Mouse (Mus musculus): ENCODE measurements around the gene Tmem167b. TPM values are rescaled to one million over a fixed set of nuclear protein-coding genes. Genes with fewer than 3 reads are reported as not detected.

Tmem167b gene
- polyA plus RNA-seq, 1 experiment = 13.0 TPM

- Histone ChIP-seq H3K79me3 (ENCODE audit: low read depth) (no peaks in the 10 kb centered on the region), H3K79me2 (ENCODE audit: control insufficient read depth, insufficient read depth) (no peaks in the 10 kb centered on the region), H3K36me3 (ENCODE audit: control insufficient read depth, insufficient read depth) (no peaks in the 10 kb centered on the region), H3K4me3 (ENCODE audit: insufficient read depth, poor library complexity, severe bottlenecking) (no peak overlapping the region), H3K27me3 (ENCODE audit: control insufficient read depth, insufficient read depth, insufficient read length) (peaks cover 38% of the 10 kb centered on the region), H3ac (ENCODE audit: control insufficient read depth, insufficient read length, low read depth) (no peak overlapping the region)
- TF ChIP-seq CEBPB (IDR thresholded peaks at IDR 0.05; ENCODE audit: low read depth) = no peak
- TF ChIP-seq MAX (IDR thresholded peaks at IDR 0.05) = no peak
- no peak for TF ChIP-seq MYOD1 (IDR thresholded peaks at IDR 0.05; ENCODE audit: control insufficient read depth, insufficient read length, low read depth)
- TF ChIP-seq USF1 (IDR thresholded peaks at IDR 0.05; ENCODE audit: low read depth) = no peak
- TF ChIP-seq FOSL1 (IDR thresholded peaks at IDR 0.05; ENCODE audit: insufficient read depth, low read length, poor library complexity, severe bottlenecking) = no peak
- no peak for TF ChIP-seq CTCF (IDR thresholded peaks at IDR 0.05; ENCODE audit: control insufficient read depth, insufficient read depth, insufficient read length)
- no peak for TF ChIP-seq MYOG (IDR thresholded peaks at IDR 0.05; ENCODE audit: control insufficient read depth, extremely low read depth, insufficient read length)
These were observed 48.8 kb downstream of the Tmem167b start for GRCm38 (mm10) chr3:108513465-108513864.

- Histone ChIP-seq H3K79me2 (ENCODE audit: control insufficient read depth, insufficient read depth) (no peaks in the 10 kb centered on the region), H3ac (ENCODE audit: control insufficient read depth, insufficient read length, low read depth) (no peak overlapping the region), H3K27me3 (ENCODE audit: control insufficient read depth, insufficient read depth, insufficient read length) (peaks cover 40% of the 10 kb centered on the region), H3K79me3 (ENCODE audit: low read depth) (no peaks in the 10 kb centered on the region), H3K36me3 (ENCODE audit: control insufficient read depth, insufficient read depth) (no peaks in the 10 kb centered on the region), H3K4me3 (ENCODE audit: insufficient read depth, poor library complexity, severe bottlenecking) (no peak overlapping the region)
- TF ChIP-seq MYOG (IDR thresholded peaks at IDR 0.05; ENCODE audit: control insufficient read depth, extremely low read depth, insufficient read length) (no peak), CEBPB (IDR thresholded peaks at IDR 0.05; ENCODE audit: low read depth) (no peak), CTCF (IDR thresholded peaks at IDR 0.05; ENCODE audit: control insufficient read depth, insufficient read depth, insufficient read length) (no peak), USF1 (IDR thresholded peaks at IDR 0.05; ENCODE audit: low read depth) (no peak), FOSL1 (IDR thresholded peaks at IDR 0.05; ENCODE audit: insufficient read depth, low read length, poor library complexity, severe bottlenecking) (no peak), MAX (IDR thresholded peaks at IDR 0.05) (no peak), MYOD1 (IDR thresholded peaks at IDR 0.05; ENCODE audit: control insufficient read depth, insufficient read length, low read depth) (no peak)
These were observed 51.4 kb downstream of the Tmem167b start for GRCm38 (mm10) chr3:108510716-108511483.

GRCm38 (mm10) chr3:108510156-108510555 lies 52.1 kb downstream of the Tmem167b start:
- peaks cover 47% of the 10 kb centered on the region for H3K27me3 ChIP-seq (ENCODE audit: control insufficient read depth, insufficient read depth, insufficient read length)
- TF ChIP-seq MYOG (IDR thresholded peaks at IDR 0.05; ENCODE audit: control insufficient read depth, extremely low read depth, insufficient read length) (no peak), MYOD1 (IDR thresholded peaks at IDR 0.05; ENCODE audit: control insufficient read depth, insufficient read length, low read depth) (no peak), MAX (IDR thresholded peaks at IDR 0.05) (no peak), CTCF (IDR thresholded peaks at IDR 0.05; ENCODE audit: control insufficient read depth, insufficient read depth, insufficient read length) (no peak), FOSL1 (IDR thresholded peaks at IDR 0.05; ENCODE audit: insufficient read depth, low read length, poor library complexity, severe bottlenecking) (no peak), USF1 (IDR thresholded peaks at IDR 0.05; ENCODE audit: low read depth) (no peak), CEBPB (IDR thresholded peaks at IDR 0.05; ENCODE audit: low read depth) (no peak)

GRCm38 (mm10) chr3:108508745-108509474 lies 53.4 kb downstream of the Tmem167b start:
- Histone ChIP-seq H3K27me3 (ENCODE audit: control insufficient read depth, insufficient read depth, insufficient read length) (peaks cover 52% of the 10 kb centered on the region), H3K79me3 (ENCODE audit: low read depth) (no peaks in the 10 kb centered on the region), H3ac (ENCODE audit: control insufficient read depth, insufficient read length, low read depth) (no peak overlapping the region), H3K79me2 (ENCODE audit: control insufficient read depth, insufficient read depth) (no peaks in the 10 kb centered on the region), H3K4me3 (ENCODE audit: insufficient read depth, poor library complexity, severe bottlenecking) (no peak overlapping the region), H3K36me3 (ENCODE audit: control insufficient read depth, insufficient read depth) (no peaks in the 10 kb centered on the region)
- TF ChIP-seq MYOD1 (IDR thresholded peaks at IDR 0.05; ENCODE audit: control insufficient read depth, insufficient read length, low read depth) (no peak), MAX (IDR thresholded peaks at IDR 0.05) (no peak), FOSL1 (IDR thresholded peaks at IDR 0.05; ENCODE audit: insufficient read depth, low read length, poor library complexity, severe bottlenecking) (no peak), USF1 (IDR thresholded peaks at IDR 0.05; ENCODE audit: low read depth) (no peak)

More at GRCm38 (mm10) chr3:108510156-108510555, 52.1 kb downstream of the Tmem167b start:
- H3K4me3 ChIP-seq (ENCODE audit: insufficient read depth, poor library complexity, severe bottlenecking) = no peak overlapping the region
- no peak overlapping the region for H3ac ChIP-seq (ENCODE audit: control insufficient read depth, insufficient read length, low read depth)
- no peaks in the 10 kb centered on the region for H3K79me2 ChIP-seq (ENCODE audit: control insufficient read depth, insufficient read depth)
- no peaks in the 10 kb centered on the region for H3K36me3 ChIP-seq (ENCODE audit: control insufficient read depth, insufficient read depth)
- H3K79me3 ChIP-seq (ENCODE audit: low read depth) = no peaks in the 10 kb centered on the region

Small RNAs within 50 kb of the gene (microRNA-seq; reads per million reads assigned to microRNA genes)
- gene Gm22860 (ENCODE audit: borderline microRNAs expressed) = not detected

Other genes starting within 250 kb of the Tmem167b start
- not detected for gene Mybphl, start 197.6 kb downstream of the Tmem167b start, polyA plus RNA-seq (2012; fragmentation: generic; extraction: Trizol)
- 27.9 TPM for gene Psrc1, start 178.6 kb downstream of the Tmem167b start, polyA plus RNA-seq (2012; fragmentation: generic; extraction: Trizol)
- not detected for gene Celsr2, start 146.9 kb downstream of the Tmem167b start, polyA plus RNA-seq (2012; fragmentation: generic; extraction: Trizol)
- 272 TPM for gene Sars, start 117.3 kb downstream of the Tmem167b start, polyA plus RNA-seq (2012; fragmentation: generic; extraction: Trizol)
- gene 1700013F07Rik, start 28.3 kb downstream of the Tmem167b start, polyA plus RNA-seq (2012; fragmentation: generic; extraction: Trizol) = not detected
- 0.01 TPM for gene 5330417C22Rik, start 25.9 kb downstream of the Tmem167b start, polyA plus RNA-seq (2012; fragmentation: generic; extraction: Trizol)
- gene Taf13, start 9.2 kb upstream of the Tmem167b start, polyA plus RNA-seq (2012; fragmentation: generic; extraction: Trizol) = 12.3 TPM
- 3.4 TPM for gene Wdr47, start 28.8 kb upstream of the Tmem167b start, polyA plus RNA-seq (2012; fragmentation: generic; extraction: Trizol)
- gene Clcc1, start 91.4 kb upstream of the Tmem167b start, polyA plus RNA-seq (2012; fragmentation: generic; extraction: Trizol) = 19.8 TPM
- gene Gpsm2, start 159.8 kb upstream of the Tmem167b start, polyA plus RNA-seq (2012; fragmentation: generic; extraction: Trizol) = 29.0 TPM
- 0.20 TPM for gene Aknad1, start 177.2 kb upstream of the Tmem167b start, polyA plus RNA-seq (2012; fragmentation: generic; extraction: Trizol)

Measured in C2C12 (cell line).